In the genomic region with DNA sequence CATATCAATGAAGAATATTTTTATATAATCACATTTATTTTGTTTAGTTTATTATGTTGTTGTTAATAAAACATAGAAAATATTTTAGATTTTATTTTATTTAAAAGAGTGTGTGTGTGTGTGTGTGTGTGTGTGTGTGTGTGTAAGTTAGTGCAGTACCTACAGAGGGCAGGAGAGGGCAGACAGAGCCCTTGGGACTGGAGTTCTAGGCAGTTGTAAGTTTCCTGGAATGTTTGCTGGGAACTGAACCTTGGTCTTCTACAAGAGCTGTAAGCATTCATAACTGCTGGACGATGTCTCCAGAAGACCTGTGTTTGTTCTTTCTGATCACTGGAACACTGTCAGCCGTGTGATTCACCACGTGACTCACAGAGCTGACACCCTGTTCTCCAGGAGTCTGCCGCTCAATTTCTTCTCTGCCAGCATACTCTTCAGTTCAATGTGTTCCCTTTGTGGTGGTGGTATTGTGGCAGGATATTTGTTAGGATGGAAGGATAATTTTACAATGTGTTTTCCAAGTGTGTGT, we compare ENCODE assay signal across 22 mouse cellular contexts. TPM values are rescaled to one million over a fixed set of nuclear protein-coding genes. Genes with fewer than 3 reads are reported as not detected.
DNase-seq lines count a peak whose midpoint lies in the region; ATAC-seq and TF ChIP-seq lines count a peak whose summit lies in the region.
"Had no signal": no experiment of that assay in that cellular context is flagged by ENCODE, and none has a peak within 500 bp of the region (broad histone marks: within the 10 kb centered on the region; RNA-seq: fewer than 3 reads in every experiment).

No protein-coding gene starts in this region.

- peaks cover 36% of the 10 kb centered on the region for H3K4me1 ChIP-seq in heart, embryonic 12.5 days (replicated peaks)
- peaks cover 0 to 3% of the 10 kb centered on the region in 2 experiments; a peak in 1 of 4 replicates for H3K4me1 ChIP-seq in MEL (ENCODE audit: control insufficient read depth in 1 of 2, insufficient read depth in 2 of 2, low read length in 2 of 2)
- peaks cover 19% of the 10 kb centered on the region for H3K4me1 ChIP-seq in forebrain, embryonic 10.5 days

- ATAC-seq in heart, embryonic 12.5 days (ENCODE audit: insufficient number of reproducible peaks, low FRiP score), result no peak
- ATAC-seq in megakaryocyte-erythroid progenitor cell, adult 5-6 weeks (replicated peaks; ENCODE audit: low FRiP score, low TSS enrichment, poor library complexity, severe bottlenecking), result no peak
- ATAC-seq: activated CD4-positive, CD25-positive, alpha-beta regulatory T cell, adult 4 months; forebrain, embryonic 16.5 days; inflammation-experienced regulatory T-cells, adult 6 months had no signal

- H3ac ChIP-seq in C2C12 (ENCODE audit: control insufficient read depth, insufficient read length, low read depth) (no peak overlapping the region), myocyte (ENCODE audit: control insufficient read depth, insufficient read length) (no peak overlapping the region)

- H3K79me3 ChIP-seq in C2C12 (ENCODE audit: low read depth), result no peaks in the 10 kb centered on the region

- H3K36me3 ChIP-seq in heart, embryonic 12.5 days, result no peaks in the 10 kb centered on the region
- H3K36me3 ChIP-seq in C2C12 (ENCODE audit: control insufficient read depth, insufficient read depth) (no peaks in the 10 kb centered on the region), MEL (ENCODE audit: control insufficient read depth in 1 of 2, insufficient read depth in 2 of 2, low read length in 2 of 2) (no peaks in the 10 kb centered on the region), myocyte (ENCODE audit: control insufficient read depth, insufficient read depth) (no peaks in the 10 kb centered on the region)
- H3K36me3 ChIP-seq in forebrain, embryonic 10.5 days (replicated peaks), result no peaks in the 10 kb centered on the region
- H3K36me3 ChIP-seq: embryonic facial prominence, embryonic 12.5 days; forebrain, embryonic 12.5 days; heart, embryonic 13.5 days; hindbrain, embryonic 15.5 days had no signal

- no peak overlapping the region for H3K27ac ChIP-seq in heart, embryonic 12.5 days (ENCODE audit: poor library complexity, severe bottlenecking)
- H3K27ac ChIP-seq in MEL (ENCODE audit: control insufficient read depth, low read depth, low read length), result no peak overlapping the region
- H3K27ac ChIP-seq in layer of hippocampus, adult 2 months, result no peak overlapping the region
- H3K27ac ChIP-seq in forebrain, embryonic 10.5 days, result no peak overlapping the region
- H3K27ac ChIP-seq: embryonic facial prominence, embryonic 12.5 days; forebrain, embryonic 12.5 days; heart, embryonic 13.5 days; hindbrain, embryonic 15.5 days had no signal

- no peak for TF ChIP-seq EP300 in MEL (IDR thresholded peaks at IDR 0.05; ENCODE audit: low read depth in 1 of 2, low read length in 2 of 2)

- H3K9ac ChIP-seq in heart, embryonic 12.5 days, result no peak overlapping the region
- H3K9ac ChIP-seq in MEL (ENCODE audit: control insufficient read depth, low read depth, low read length, poor library complexity, severe bottlenecking), result no peak overlapping the region
- H3K9ac ChIP-seq: embryonic facial prominence, embryonic 12.5 days; forebrain, embryonic 12.5 days; heart, embryonic 13.5 days; hindbrain, embryonic 15.5 days had no signal

- H3K4me2 ChIP-seq in heart, embryonic 12.5 days, result no peak overlapping the region
- no peak overlapping the region for H3K4me2 ChIP-seq in myocyte (ENCODE audit: low read depth)
- H3K4me2 ChIP-seq: embryonic facial prominence, embryonic 12.5 days; forebrain, embryonic 12.5 days; heart, embryonic 13.5 days; hindbrain, embryonic 15.5 days had no signal

- WGBS in heart, embryonic 12.5 days, result 83% methylated on average over 4 of the region's 4 CpGs
- WGBS in forebrain, embryonic 10.5 days, result 96% methylated on average over 4 of the region's 4 CpGs

- H3K79me2 ChIP-seq in C2C12 (ENCODE audit: control insufficient read depth, insufficient read depth), result no peaks in the 10 kb centered on the region
- no peaks in the 10 kb centered on the region for H3K79me2 ChIP-seq in MEL (ENCODE audit: control insufficient read depth, insufficient read depth, low read length, poor library complexity)
- H3K79me2 ChIP-seq in myocyte (ENCODE audit: control insufficient read depth, insufficient read depth), result no peaks in the 10 kb centered on the region

- peak; percentile 11 for TF ChIP-seq RAD21 in MEL (IDR thresholded peaks at IDR 0.05; ENCODE audit: low read depth, low read length)

- TF ChIP-seq POLR2A in MEL (IDR thresholded peaks at IDR 0.05; ENCODE audit: control insufficient read depth in 1 of 2, insufficient read depth in 1 of 2, low read depth in 1 of 2, low read length in 2 of 2, poor library complexity in 1 of 2) (no peak), myocyte (IDR thresholded peaks at IDR 0.05; ENCODE audit: insufficient read length, low read depth) (no peak)

- H3K4me3 ChIP-seq in heart, embryonic 12.5 days, result no peak overlapping the region
- H3K4me3 ChIP-seq in C2C12 (ENCODE audit: insufficient read depth, poor library complexity, severe bottlenecking), result no peak overlapping the region
- H3K4me3 ChIP-seq in MEL (ENCODE audit: control insufficient read depth in 1 of 2, insufficient read depth in 1 of 2, low read depth in 2 of 2, low read length in 2 of 2), result no peak overlapping the region
- no peak overlapping the region for H3K4me3 ChIP-seq in myocyte
- H3K4me3 ChIP-seq in layer of hippocampus, adult 2 months, result no peak overlapping the region
- no peak overlapping the region for H3K4me3 ChIP-seq in forebrain, embryonic 10.5 days
- H3K4me3 ChIP-seq: embryonic facial prominence, embryonic 12.5 days; forebrain, embryonic 12.5 days; heart, embryonic 13.5 days; hindbrain, embryonic 15.5 days had no signal

- no peaks in the 10 kb centered on the region for H3K27me3 ChIP-seq in heart, embryonic 12.5 days (replicated peaks)
- H3K27me3 ChIP-seq in C2C12 (ENCODE audit: control insufficient read depth, insufficient read depth, insufficient read length), result no peaks in the 10 kb centered on the region
- H3K27me3 ChIP-seq in MEL (ENCODE audit: control insufficient read depth in 1 of 2, insufficient read depth in 2 of 2, low read length in 2 of 2), result no peaks in the 10 kb centered on the region; a peak in 1 of 4 replicates
- no peaks in the 10 kb centered on the region for H3K27me3 ChIP-seq in myocyte (ENCODE audit: control insufficient read depth, insufficient read depth, insufficient read length)
- 0 out of 2 replicates have a peak, but pooled peaks cover 2% of the 10 kb centered on the region for H3K27me3 ChIP-seq in forebrain, embryonic 10.5 days (ENCODE audit: poor library complexity, severe bottlenecking)
- H3K27me3 ChIP-seq: CH12.LX; embryonic facial prominence, embryonic 12.5 days; heart, embryonic 13.5 days; hindbrain, embryonic 15.5 days had no signal

- peak; percentile 74 for DNase-seq in heart, adult 11 months
- peak; percentile 23 for DNase-seq in MEL (ENCODE audit: low read depth, low spot score)
- DNase-seq in layer of hippocampus, adult 2 months (ENCODE audit: low spot score in 2 of 2), result no peak
- no peak for DNase-seq in forebrain, embryonic 10.5 days (ENCODE audit: extremely low spot score, low spot score)
- DNase-seq: cerebellum, adult 11 months; cerebellum, adult 8-10 months; cerebellum, postnatal 14 days; gastrocnemius, postnatal 14 days; heart, postnatal 36 days; kidney, adult 18-20 months had no signal

- peaks cover 4% of the 10 kb centered on the region for H3K9me3 ChIP-seq in heart, embryonic 12.5 days (replicated peaks)
- H3K9me3 ChIP-seq in MEL (replicated peaks; ENCODE audit: insufficient read depth, low read length), result no peaks in the 10 kb centered on the region
- H3K9me3 ChIP-seq in forebrain, embryonic 10.5 days, result no peaks in the 10 kb centered on the region
- H3K9me3 ChIP-seq: embryonic facial prominence, embryonic 12.5 days; forebrain, embryonic 12.5 days; heart, embryonic 13.5 days; hindbrain, embryonic 15.5 days had no signal

- TF ChIP-seq CTCF in C2C12 (IDR thresholded peaks at IDR 0.05; ENCODE audit: control insufficient read depth, insufficient read depth, insufficient read length), result no peak
- TF ChIP-seq CTCF in MEL (IDR thresholded peaks at IDR 0.05 in 2 of 3, conservative IDR thresholded peaks at IDR 0.05 in 1 of 3; ENCODE audit: control insufficient read depth in 1 of 3, insufficient read depth in 1 of 3, low read depth in 2 of 3, low read length in 3 of 3, poor library complexity in 1 of 3, severe bottlenecking in 1 of 3), result peak in 2 of 3 experiments; percentile 21; a peak in 2 of 6 replicates
- no peak for TF ChIP-seq CTCF in layer of hippocampus, adult 2 months (conservative IDR thresholded peaks at IDR 0.05)

TF ChIP-seq in C2C12, 6 proteins besides CTCF, POLR2A, EP300 and RAD21 (continues in another document):
- TF ChIP-seq MYOD1 (IDR thresholded peaks at IDR 0.05; ENCODE audit: control insufficient read depth, insufficient read length, low read depth) (no peak), MYOG (IDR thresholded peaks at IDR 0.05; ENCODE audit: control insufficient read depth, extremely low read depth, insufficient read length) (no peak), FOSL1 (IDR thresholded peaks at IDR 0.05; ENCODE audit: insufficient read depth, low read length, poor library complexity, severe bottlenecking) (no peak)

TF ChIP-seq in MEL, 35 proteins besides CTCF, POLR2A, EP300 and RAD21:
- TF ChIP-seq NELFE (IDR thresholded peaks at IDR 0.05; ENCODE audit: low read depth, low read length) (no peak), ZC3H11A (IDR thresholded peaks at IDR 0.05; ENCODE audit: low read depth, low read length) (peak; percentile 17; the same call in 1 of the 2 replicates), SMC3 (IDR thresholded peaks at IDR 0.05; ENCODE audit: low read depth, low read length) (peak; percentile 26; the same call in 1 of the 2 replicates)

TF ChIP-seq in myocyte, 11 proteins besides CTCF, POLR2A, EP300 and RAD21:
- TF ChIP-seq USF1 (IDR thresholded peaks at IDR 0.05; ENCODE audit: low read depth) (peak; percentile 65), E2F4 (IDR thresholded peaks at IDR 0.05; ENCODE audit: insufficient read depth) (no peak)

RNA-seq across cellular contexts. Expression of gene Irf2bp2, which starts 32.4 kb away (rescaled TPM):
- polyA plus RNA-seq in heart, embryonic 12.5 days (2016; fragmentation: Nextera tagmentation; extraction: Ambion mirVana), result 8.9 and 9.7 TPM in 2 replicates
- 20.9 TPM for polyA plus RNA-seq in C2C12 (2012; fragmentation: generic; extraction: Trizol)
- total RNA-seq in MEL (2012; rRNA removed), result 30.4 and 37.2 TPM in 2 replicates
- 10 to 100 TPM in 1 of 2 experiments, not detected in 1; 17.1 TPM for polyA plus RNA-seq in MEL (2012; ENCODE audit: insufficient read depth in 1 of 2, insufficient read length in 2 of 2, low read depth in 1 of 2, low replicate concordance in 2 of 2, missing spikeins in 1 of 2)
- polyA plus RNA-seq in myocyte (2012; fragmentation: generic; extraction: Trizol), result 16.8 TPM
- 10 to 100 TPM; 53.0 to 60.4 TPM for total RNA-seq in layer of hippocampus, adult 2 months (2021)
- total RNA-seq in megakaryocyte-erythroid progenitor cell, adult 5-6 weeks (2014; fragmentation: Nextera tagmentation), result 45.8 and 54.3 TPM in 2 replicates
- 44.1 and 56.8 TPM in 2 replicates for total RNA-seq in megakaryocyte-erythroid progenitor cell, adult 5-6 weeks (2017)
- polyA plus RNA-seq in forebrain, embryonic 10.5 days (2016; fragmentation: Nextera tagmentation; extraction: Ambion mirVana), result 3.0 and 3.4 TPM in 2 replicates

Comparison
In these comparisons a context has a peak if more than half of its experiments do, and no peak if none do; other contexts are left out.
1. DNase-seq: peak in heart, adult 11 months (single experiment) and MEL (single experiment); none in layer of hippocampus, adult 2 months (0 of 2) and forebrain, embryonic 10.5 days (single experiment).
2. CTCF ChIP-seq: peak in MEL (2 of 3); none in C2C12 (single experiment) and layer of hippocampus, adult 2 months (single experiment).